Mouse (Mus musculus) E14TG2a.4 (cell line): ENCODE results near the gene Slx4ip.

Experiments used
- CTCF ChIP-seq: conservative IDR thresholded peaks from 2 replicates; pipeline ENCODE4 v1.5.1; 2014; ENCODE audit warnings: low read length
- NANOG ChIP-seq: IDR thresholded peaks from 2 replicates; pipeline ENCODE4 v1.6.1; 2014; ENCODE audit warnings: borderline replicate concordance, low read length, mixed read lengths
- POU5F1 ChIP-seq: IDR thresholded peaks from 2 replicates; pipeline ENCODE4 v1.6.1; 2014; ENCODE audit warnings: low read length, borderline replicate concordance

DNA sequence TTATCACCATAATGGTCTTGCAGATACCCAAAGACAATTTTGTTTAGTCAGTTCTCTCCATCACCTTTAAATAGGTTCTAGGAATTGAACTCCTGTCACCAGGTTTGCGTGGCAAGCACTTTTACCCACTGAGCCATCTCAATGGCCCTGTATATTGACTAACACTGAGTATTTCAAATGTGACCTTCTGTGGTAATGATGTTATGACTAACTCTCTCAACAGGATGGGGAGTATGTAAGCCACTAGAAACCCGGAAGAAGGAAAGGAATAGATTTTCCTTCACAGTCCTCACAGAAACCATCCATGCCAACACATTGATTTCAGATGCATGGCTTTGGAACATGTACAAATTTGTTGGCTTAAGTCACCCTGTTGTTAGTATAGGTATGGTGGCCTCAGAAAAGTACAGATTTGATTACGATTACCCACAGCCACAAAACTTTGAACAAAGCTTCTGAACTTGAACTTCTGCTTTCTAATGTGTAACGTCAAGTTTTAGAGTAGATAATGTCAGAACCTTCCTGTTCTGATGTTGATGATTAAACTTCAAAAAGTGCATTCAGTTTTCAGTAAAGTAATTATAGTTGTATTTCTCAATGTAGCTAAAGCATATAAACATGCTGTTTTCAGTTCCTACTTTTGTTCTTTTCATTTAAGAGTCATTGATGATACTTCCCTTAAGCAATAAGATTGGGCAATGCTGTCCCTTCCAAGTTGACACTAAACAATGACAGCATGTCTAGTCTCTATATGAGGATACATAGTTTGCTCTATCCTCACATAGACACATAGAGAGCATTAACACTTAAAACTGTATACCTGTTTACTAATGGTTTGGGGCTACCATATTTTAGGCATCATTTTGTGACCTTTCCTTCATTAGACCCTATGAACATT, 45.6 kb downstream of the Slx4ip start:
- TF ChIP-seq NANOG (no peak), CTCF (no peak), POU5F1 (no peak)
